Mouse (Mus musculus): ENCODE data around the gene Gm30191. TPM values are rescaled to one million over a fixed set of nuclear protein-coding genes. Genes with fewer than 3 reads are reported as not detected.

The Gm30191 gene
- polyA plus RNA-seq, 1 experiment: 1.8 TPM

DNA sequence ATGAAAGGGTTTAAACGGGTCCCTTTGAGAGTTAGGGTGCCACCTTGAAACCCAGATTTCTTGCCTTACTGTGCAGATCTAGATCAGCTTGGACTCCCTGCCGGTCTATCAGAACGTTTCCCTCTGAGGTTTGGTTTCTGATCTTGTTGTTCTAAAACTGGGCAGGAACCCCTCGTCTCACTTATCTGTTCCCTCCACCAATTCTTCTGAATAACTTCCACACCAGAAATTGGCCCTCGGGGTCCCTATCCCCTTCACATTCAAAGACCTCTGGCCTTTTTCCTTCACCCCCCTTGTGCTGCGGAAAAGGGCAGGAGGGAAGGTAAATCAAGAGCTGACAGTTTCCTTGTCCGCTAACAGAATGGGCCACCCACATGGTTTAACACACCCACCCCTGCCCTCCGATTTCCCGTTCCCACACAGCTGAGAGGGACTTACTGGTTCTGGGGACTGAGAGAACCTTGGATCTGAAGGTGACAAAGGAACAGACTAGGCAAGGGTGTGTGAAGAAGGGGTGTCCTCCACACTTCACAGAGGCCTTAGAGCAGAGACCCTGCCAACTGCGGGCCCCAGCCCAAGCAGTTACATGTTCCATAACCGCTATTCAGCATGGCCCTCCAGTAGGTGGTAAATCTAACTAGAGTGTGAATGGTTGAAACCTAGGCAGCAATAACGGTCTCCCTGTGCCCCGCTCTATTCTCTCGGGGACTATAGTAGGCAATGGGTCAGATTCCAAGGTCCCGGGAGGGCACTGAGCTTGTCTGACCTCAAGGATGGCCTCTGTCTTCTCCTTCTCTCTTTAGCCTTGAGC, 6.4 kb downstream of the Gm30191 start:
- Histone ChIP-seq H3K4me3 (replicated peaks; ENCODE audit: insufficient read depth, low read depth, low read length) (no peak overlapping the region), H3K4me1 (ENCODE audit: control insufficient read depth, insufficient read depth, low read length) (no peaks in the 10 kb centered on the region), H3K27me3 (ENCODE audit: control insufficient read depth, insufficient read depth, low read length) (peaks cover 2% of the 10 kb centered on the region; the same call in 1 of the 2 replicates), H3K27ac (ENCODE audit: insufficient read depth, low read length) (no peak overlapping the region)
- TF ChIP-seq CTCF (IDR thresholded peaks at IDR 0.05; ENCODE audit: borderline replicate concordance, insufficient read depth, low read depth, low read length) (no peak), POLR2A (IDR thresholded peaks at IDR 0.05; ENCODE audit: borderline replicate concordance, insufficient read depth, low read length) (no peak)
- 58% methylated on average over 15 of the region's 15 CpGs for WGBS
- DNase-seq: no peak

DNA sequence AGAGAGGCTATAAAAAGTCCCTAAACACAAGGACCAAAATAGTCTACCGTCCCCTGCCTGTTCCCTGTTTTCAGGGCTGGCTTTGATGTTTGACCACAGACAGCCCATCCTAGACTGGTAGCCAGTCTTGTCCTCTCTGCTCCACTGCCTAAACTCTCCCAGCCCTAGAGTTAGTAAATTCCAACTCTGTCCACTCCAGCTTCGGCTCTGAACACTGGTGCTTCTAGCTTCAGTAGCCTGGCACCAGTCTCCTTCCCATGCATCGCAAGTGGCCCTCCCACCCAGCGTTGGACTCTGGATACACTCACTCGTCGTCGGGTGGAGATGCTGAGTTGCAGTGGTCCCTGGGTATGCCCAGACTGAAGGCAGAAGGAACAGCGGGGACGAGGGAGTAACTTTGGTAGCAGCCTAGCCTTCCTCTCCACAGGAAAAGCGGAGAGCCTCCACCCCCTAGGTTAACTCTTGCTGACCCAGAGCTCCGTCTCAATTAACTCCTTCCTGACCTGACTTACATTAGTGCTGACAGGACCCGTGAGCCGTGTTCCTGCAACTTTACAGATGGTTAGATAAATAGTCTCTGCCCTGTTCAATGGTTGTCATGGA, 7.1 kb downstream of the Gm30191 start, which contains the start of gene Grrp1:
Grrp1 (minus strand) TSS at position 385 of the 603 bp plus-strand sequence.
- H3K27me3 ChIP-seq (ENCODE audit: control insufficient read depth, insufficient read depth, low read length): peaks cover 2% of the 10 kb centered on the region; the same call in 1 of the 2 replicates
- TF ChIP-seq CTCF (IDR thresholded peaks at IDR 0.05; ENCODE audit: borderline replicate concordance, insufficient read depth, low read depth, low read length) (no peak), POLR2A (IDR thresholded peaks at IDR 0.05; ENCODE audit: borderline replicate concordance, insufficient read depth, low read length) (no peak)
- 0 out of 2 replicates have a peak within 1 kb of the TSS, but pooled peaks have one; percentile 48 for H3K27ac ChIP-seq (ENCODE audit: insufficient read depth, low read length)
- no peak for DNase-seq
- peak within 1 kb of the TSS; percentile 33 for H3K4me3 ChIP-seq (replicated peaks; ENCODE audit: insufficient read depth, low read depth, low read length)
- H3K4me1 ChIP-seq (ENCODE audit: control insufficient read depth, insufficient read depth, low read length): no peaks in the 10 kb centered on the region
- WGBS: 19% methylated on average over 13 of the region's 13 CpGs

DNA sequence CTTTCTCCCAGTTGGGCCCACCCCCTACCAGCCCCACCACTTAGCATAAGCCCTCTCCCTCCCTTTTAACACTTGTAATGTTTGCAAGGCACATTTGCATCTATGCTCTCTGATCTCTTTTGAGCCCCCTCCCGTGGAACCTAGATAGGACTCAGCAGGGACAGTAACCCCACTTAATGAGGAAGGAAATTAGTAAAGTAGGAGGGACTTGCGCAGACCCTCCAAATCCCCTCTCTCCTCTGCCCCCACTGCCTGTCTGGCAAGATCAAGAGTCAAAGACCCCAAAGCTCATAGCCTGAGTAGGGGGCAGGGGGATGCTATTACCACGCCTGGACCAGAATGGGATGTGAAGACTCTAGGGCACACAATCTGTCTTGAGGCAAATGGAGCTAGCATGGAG, 8.1 kb downstream of the Gm30191 start:
- Histone ChIP-seq H3K27ac (ENCODE audit: insufficient read depth, low read length) (no peak overlapping the region), H3K4me3 (replicated peaks; ENCODE audit: insufficient read depth, low read depth, low read length) (no peak overlapping the region), H3K27me3 (ENCODE audit: control insufficient read depth, insufficient read depth, low read length) (peaks cover 2% of the 10 kb centered on the region; the same call in 1 of the 2 replicates), H3K4me1 (ENCODE audit: control insufficient read depth, insufficient read depth, low read length) (no peaks in the 10 kb centered on the region)
- TF ChIP-seq POLR2A (IDR thresholded peaks at IDR 0.05; ENCODE audit: borderline replicate concordance, insufficient read depth, low read length) (no peak), CTCF (IDR thresholded peaks at IDR 0.05; ENCODE audit: borderline replicate concordance, insufficient read depth, low read depth, low read length) (no peak)
- WGBS: 68% methylated on average over 3 of the region's 3 CpGs
- DNase-seq: no peak

DNA sequence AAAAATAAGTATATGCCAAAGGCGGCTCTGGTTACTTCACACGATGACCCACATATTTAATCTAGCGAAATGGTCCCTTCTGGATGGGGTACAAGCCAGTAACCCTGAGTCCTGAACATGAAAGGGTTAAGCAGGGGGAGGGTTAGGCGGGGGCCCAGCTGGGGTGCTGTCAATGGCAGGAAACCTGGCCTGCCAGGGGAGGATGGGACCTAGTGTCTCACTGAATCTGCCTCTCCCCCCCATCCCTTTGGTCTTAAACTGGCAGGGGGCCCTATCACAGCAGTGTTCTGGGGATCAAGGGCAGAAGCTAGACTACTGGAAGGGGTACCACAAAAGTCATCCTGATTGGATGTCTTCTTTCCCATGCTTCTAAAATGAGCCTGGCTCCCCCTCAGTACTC, 9.1 kb downstream of the Gm30191 start:
- no peak overlapping the region for H3K4me3 ChIP-seq (replicated peaks; ENCODE audit: insufficient read depth, low read depth, low read length)
- DNase-seq: no peak
- TF ChIP-seq POLR2A (IDR thresholded peaks at IDR 0.05; ENCODE audit: borderline replicate concordance, insufficient read depth, low read length) (no peak), CTCF (IDR thresholded peaks at IDR 0.05; ENCODE audit: borderline replicate concordance, insufficient read depth, low read depth, low read length) (no peak)
- H3K27ac ChIP-seq (ENCODE audit: insufficient read depth, low read length): no peak overlapping the region
- H3K27me3 ChIP-seq (ENCODE audit: control insufficient read depth, insufficient read depth, low read length): peaks cover 2% of the 10 kb centered on the region; the same call in 1 of the 2 replicates
- H3K4me1 ChIP-seq (ENCODE audit: control insufficient read depth, insufficient read depth, low read length): no peaks in the 10 kb centered on the region
- WGBS: 35% methylated on average over 4 of the region's 4 CpGs

DNA sequence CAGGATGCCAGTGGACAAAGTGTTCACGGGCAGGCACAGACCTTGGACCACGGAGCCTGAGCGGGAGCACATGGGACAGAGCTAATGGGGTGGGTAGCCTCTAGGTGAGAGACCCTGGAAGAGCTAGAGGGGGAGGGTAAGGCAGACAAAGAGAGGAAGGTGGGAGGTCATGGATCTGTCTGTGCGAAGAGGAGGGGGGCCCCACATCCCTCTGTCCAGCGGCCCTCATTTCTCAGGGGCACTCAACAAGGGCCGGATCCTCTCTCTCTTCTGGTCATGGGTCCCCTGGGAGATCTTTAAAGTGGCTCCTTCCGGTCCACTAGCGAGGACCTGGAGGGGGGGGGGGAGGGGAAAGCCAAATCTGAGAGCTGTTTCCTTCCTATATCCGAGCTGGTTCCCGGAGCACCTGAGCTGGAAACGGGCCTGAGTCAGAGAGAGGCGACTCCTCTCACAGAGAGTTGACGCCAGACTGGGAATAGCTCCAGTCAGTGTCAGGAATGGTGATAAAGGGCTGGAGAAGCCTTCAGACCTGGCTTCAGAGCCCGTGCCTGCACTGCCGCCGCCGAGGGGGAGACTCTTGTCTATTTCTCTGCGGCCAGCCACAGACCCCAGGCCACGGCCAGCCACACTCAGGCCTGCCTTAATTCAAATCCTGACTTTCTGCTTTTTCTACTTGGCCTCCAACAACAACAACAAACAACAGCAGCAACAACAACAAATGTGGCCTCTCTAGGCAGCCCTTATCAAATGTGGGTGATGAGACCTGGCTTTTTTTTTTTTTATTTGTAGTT, 9.9 kb downstream of the Gm30191 start:
- Histone ChIP-seq H3K4me1 (ENCODE audit: control insufficient read depth, insufficient read depth, low read length) (no peaks in the 10 kb centered on the region), H3K4me3 (replicated peaks; ENCODE audit: insufficient read depth, low read depth, low read length) (no peak overlapping the region), H3K27ac (ENCODE audit: insufficient read depth, low read length) (no peak overlapping the region), H3K27me3 (ENCODE audit: control insufficient read depth, insufficient read depth, low read length) (no peaks in the 10 kb centered on the region; the same call in 1 of the 2 replicates)
- WGBS: 33% methylated on average over 19 of the region's 19 CpGs
- TF ChIP-seq POLR2A (IDR thresholded peaks at IDR 0.05; ENCODE audit: borderline replicate concordance, insufficient read depth, low read length) (no peak), CTCF (IDR thresholded peaks at IDR 0.05; ENCODE audit: borderline replicate concordance, insufficient read depth, low read depth, low read length) (no peak)
- DNase-seq: no peak

DNA sequence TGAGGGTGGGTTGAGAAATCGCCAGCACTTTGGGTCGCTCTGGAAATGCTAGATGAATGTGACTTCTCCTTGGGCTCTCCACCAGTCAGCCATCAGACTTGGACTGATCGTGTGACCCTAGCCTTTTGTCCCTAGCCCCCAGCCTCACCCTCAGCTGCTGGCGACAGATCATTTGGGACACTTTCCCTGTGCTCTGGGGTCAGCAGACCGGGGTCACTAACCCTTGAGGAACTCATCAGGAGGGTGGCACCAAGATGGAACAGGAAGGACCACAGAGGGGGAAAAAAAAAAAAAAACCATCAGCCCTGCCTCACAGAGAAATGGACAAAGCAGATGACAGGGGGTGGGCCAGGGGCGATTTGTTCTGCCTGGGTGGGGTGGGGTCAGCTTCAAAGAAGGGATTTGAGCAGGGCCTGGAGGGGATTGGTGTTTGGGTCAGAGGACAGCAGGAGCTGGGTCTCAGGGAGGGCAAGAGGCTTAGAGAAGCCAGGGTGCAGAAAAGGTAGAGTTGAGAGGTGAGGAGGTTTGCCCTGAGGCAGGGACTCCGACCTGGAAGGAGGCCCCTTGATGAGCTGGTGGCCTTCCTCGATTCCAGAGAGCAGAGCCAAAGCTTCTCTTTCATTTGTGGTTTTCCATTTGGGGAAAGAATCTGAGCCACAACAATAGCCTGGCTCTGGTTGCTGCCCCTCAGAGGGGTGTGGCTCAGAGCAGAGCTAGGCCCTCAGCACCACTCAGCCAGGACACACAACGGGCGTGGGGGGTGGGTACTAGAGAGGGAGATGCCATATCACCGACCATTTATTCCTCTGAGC, 10.7 kb downstream of the Gm30191 start:
- 51% methylated on average over 11 of the region's 11 CpGs for WGBS
- no peak for TF ChIP-seq CTCF (IDR thresholded peaks at IDR 0.05; ENCODE audit: borderline replicate concordance, insufficient read depth, low read depth, low read length)
- no peak for TF ChIP-seq POLR2A (IDR thresholded peaks at IDR 0.05; ENCODE audit: borderline replicate concordance, insufficient read depth, low read length)
- no peak for DNase-seq
- Histone ChIP-seq H3K4me3 (replicated peaks; ENCODE audit: insufficient read depth, low read depth, low read length) (no peak overlapping the region), H3K27ac (ENCODE audit: insufficient read depth, low read length) (no peak overlapping the region), H3K27me3 (ENCODE audit: control insufficient read depth, insufficient read depth, low read length) (no peaks in the 10 kb centered on the region; the same call in 1 of the 2 replicates), H3K4me1 (ENCODE audit: control insufficient read depth, insufficient read depth, low read length) (no peaks in the 10 kb centered on the region)

DNA sequence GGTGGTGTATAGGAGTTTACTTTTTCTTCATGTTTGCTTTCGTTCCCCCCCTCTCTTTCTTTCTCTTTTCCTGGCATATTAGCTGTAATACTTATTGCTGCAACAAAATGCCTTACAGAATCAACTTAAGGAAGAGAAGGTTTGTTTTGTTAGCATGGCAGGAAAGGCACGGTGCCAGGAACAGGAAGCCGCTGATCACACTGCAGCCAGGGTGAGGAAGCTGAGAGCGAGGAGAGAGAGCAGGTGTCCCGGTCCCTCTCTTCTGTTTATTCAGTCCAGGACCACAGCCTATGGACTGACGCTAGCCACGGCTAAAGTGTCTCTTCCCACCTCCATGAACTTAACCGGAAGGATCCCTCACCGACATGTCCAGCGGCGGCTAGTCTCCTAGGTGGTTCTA, 11.6 kb downstream of the Gm30191 start:
- no peak overlapping the region for H3K27ac ChIP-seq (ENCODE audit: insufficient read depth, low read length)
- H3K4me3 ChIP-seq (replicated peaks; ENCODE audit: insufficient read depth, low read depth, low read length): no peak overlapping the region
- H3K4me1 ChIP-seq (ENCODE audit: control insufficient read depth, insufficient read depth, low read length): no peaks in the 10 kb centered on the region
- TF ChIP-seq CTCF (IDR thresholded peaks at IDR 0.05; ENCODE audit: borderline replicate concordance, insufficient read depth, low read depth, low read length) (no peak), POLR2A (IDR thresholded peaks at IDR 0.05; ENCODE audit: borderline replicate concordance, insufficient read depth, low read length) (no peak)
- WGBS: 65% methylated on average over 11 of the region's 11 CpGs
- H3K27me3 ChIP-seq (ENCODE audit: control insufficient read depth, insufficient read depth, low read length): no peaks in the 10 kb centered on the region; the same call in 1 of the 2 replicates
- no peak for DNase-seq
